Mouse (Mus musculus) monocyte, adult 2 months (primary cell): ENCODE results near the gene A430005L14Rik.
A peak's percentile ranks its signal among the peaks of the same experiment; 100 is the strongest.

Experiments used
- DNase-seq, 2 experiments: peaks; one replicate each; pipeline ENCODE4 v3.0.0; 2022; ENCODE audit warnings: low spot score in 2 of 2, low read depth in 1 of 2

A430005L14Rik gene

GRCm38 (mm10) chr4:153974431-153975291 is 17.6 kb downstream of the A430005L14Rik start, which contains the start of the genes Dffb and Cep104:
Dffb (minus strand) TSS chr4:153975126.
Cep104 (plus strand) TSS chr4:153975194.
- peak; percentile 80 to 87 for DNase-seq

DNA sequence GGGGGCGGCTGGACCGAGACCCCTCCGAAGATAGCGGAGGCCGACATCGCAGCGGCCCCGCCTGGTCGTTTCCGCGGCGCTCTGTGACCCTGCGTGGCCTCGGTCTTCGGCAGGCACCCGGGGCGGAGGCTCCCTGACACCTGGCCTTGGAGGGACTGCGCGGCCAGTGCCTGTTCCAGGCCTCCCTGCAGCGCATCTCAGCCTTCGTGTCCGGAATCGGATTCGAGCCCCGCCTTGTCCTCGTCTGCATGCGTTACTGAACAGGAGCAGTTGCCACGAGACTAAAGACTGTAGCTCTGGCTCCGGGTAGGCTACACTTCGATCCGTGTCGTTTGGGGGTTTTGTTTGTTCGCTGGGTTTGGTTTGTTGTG is 18.2 kb downstream of the A430005L14Rik start:
- DNase-seq: no peak

DNA sequence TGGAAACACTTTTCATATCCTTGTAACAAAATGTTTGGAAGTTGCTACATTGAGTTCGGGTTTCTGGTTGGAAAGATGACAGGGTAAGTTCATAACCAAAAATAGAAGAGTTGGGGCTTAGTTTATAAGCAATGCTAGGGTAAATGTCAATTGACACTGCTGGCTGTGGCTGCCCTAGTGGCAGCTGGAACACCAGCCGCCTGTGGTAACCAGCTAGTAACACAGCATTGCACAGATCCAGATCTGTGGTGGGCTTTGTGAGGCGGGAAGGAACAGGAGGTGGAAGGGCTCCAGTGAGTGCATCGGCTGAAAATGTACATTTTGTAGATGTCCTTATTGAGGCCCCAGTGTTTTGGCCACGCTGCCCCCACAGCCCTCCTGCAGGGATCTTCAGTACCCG is 18.7 kb downstream of the A430005L14Rik start:
- no peak for DNase-seq

- DNase-seq: no peak
Measured at GRCm38 (mm10) chr4:153979243-153979642, 22.2 kb downstream of the A430005L14Rik start.

DNA sequence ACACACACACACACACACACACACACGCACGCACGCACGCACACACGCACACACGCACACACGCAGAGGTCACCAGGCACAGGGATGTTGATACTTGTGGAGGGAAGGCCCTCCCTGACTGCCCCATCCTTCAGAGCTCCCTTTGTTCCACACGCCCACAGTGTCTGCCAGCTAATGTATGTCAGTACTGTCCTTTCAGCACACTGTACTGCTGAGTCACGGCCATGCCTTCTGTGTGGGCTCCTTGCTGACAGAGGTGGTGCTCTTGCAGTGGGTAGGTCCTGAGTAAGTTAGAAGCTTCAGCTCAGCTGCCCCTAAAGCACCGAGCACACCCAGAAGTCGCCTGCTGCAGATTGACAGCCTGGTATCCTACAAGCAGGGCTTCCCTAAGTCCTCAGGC is 23.4 kb downstream of the A430005L14Rik start:
- DNase-seq: no peak

GRCm38 (mm10) chr4:153992715-153993114 is 35.7 kb downstream of the A430005L14Rik start:
- no peak for DNase-seq

DNA sequence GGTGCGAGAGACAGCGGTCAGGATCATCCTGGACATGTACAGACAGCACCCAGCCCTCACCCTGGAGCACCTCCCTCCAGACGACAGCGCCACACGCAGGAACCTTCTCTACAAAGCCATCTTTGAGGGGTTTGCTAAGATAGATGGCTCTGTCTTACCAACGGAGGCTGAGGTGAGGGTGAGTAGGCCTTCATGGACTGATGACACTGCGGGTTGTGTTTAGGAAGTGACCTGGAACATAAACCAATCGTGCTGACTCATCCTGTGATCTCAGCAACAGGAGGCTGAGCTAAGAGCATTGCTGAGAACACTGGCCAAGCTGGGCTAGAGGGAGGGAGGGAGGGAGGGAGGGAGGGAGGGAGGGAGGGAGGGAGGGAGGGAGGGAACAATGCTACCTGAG is 36.5 kb downstream of the A430005L14Rik start:
- DNase-seq: no peak

DNA sequence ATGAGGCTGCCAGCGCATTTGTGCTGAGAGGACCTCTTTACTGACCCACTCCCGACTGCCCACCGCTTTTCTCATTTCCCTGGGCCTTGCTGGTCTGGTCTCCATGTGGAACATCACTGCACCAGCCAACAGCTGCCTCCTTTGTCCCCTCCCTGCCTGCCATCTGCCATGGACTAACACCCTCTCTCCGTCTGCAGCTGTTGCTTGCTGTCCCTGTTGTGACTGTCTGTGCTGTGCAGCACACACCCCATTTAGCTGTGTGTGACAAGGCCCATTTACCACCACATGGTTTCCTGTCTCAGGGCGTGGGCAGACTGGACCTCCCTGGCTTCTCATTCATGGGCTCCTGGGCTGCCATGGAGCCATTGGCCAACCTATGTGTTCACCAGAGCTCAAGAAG is 48.5 kb downstream of the A430005L14Rik start:
- no peak for DNase-seq

- no peak for DNase-seq
Measured at GRCm38 (mm10) chr4:154006264-154006663, 49.2 kb downstream of the A430005L14Rik start.

- DNase-seq: no peak
Measured at GRCm38 (mm10) chr4:154007759-154008158, 50.7 kb downstream of the A430005L14Rik start.

- DNase-seq: no peak
Measured at GRCm38 (mm10) chr4:154010907-154011645, 54.0 kb downstream of the A430005L14Rik start.
